Mouse (Mus musculus): Measurements from ENCODE around the gene Tapt1.

GRCm38 (mm10) chr5:44228756-44229155 lies 2.3 kb upstream of the Tapt1 start:
- no peak for TF ChIP-seq CTCF (IDR thresholded peaks at IDR 0.05; ENCODE audit: low read depth, low read length)
- TF ChIP-seq POLR2A (IDR thresholded peaks at IDR 0.05; ENCODE audit: insufficient read depth, low read length), result no peak
- no peak for TF ChIP-seq EP300 (IDR thresholded peaks at IDR 0.05; ENCODE audit: insufficient read depth, low read depth, low read length)
